Mouse (Mus musculus) midbrain, embryonic 13.5 days (tissue): ENCODE data around the gene Teddm1a. TPM values are rescaled to one million over a fixed set of nuclear protein-coding genes. Genes with fewer than 3 reads are reported as not detected.

Experiments used
- ATAC-seq: fragments of 200-750 bp; cut with Nextera tagmentation; 2 replicates; pipeline ENCODE4 v1.8.0; 2017; ENCODE audit warnings: mild to moderate bottlenecking, moderate TSS enrichment, moderate library complexity
- H3K27ac ChIP-seq: fragments of 300-500 bp; sonication (generic); 2 replicates; pipeline ENCODE4 v1.5.1; 2015; ENCODE audit warnings: inconsistent platforms, mild to moderate bottlenecking, moderate library complexity
- H3K27me3 ChIP-seq: fragments of 300-500 bp; sonication (generic); 2 replicates; pipeline ENCODE4 v1.6.1; 2015; ENCODE audit warnings: mild to moderate bottlenecking, inconsistent platforms
- H3K36me3 ChIP-seq: fragments of 300-500 bp; sonication (generic); 2 replicates; pipeline ENCODE4 v1.6.1; 2015; ENCODE audit warnings: mild to moderate bottlenecking, inconsistent platforms
- H3K4me1 ChIP-seq: fragments of 300-500 bp; sonication (generic); replicated peaks from 2 replicates; pipeline ENCODE4 v1.6.1; 2015; ENCODE audit warnings: inconsistent platforms
- H3K4me2 ChIP-seq: fragments of 300-500 bp; sonication (generic); replicated peaks from 2 replicates; pipeline ENCODE4 v1.6.1; 2015; ENCODE audit warnings: moderate library complexity, mild to moderate bottlenecking, inconsistent platforms
- H3K4me3 ChIP-seq: fragments of 300-500 bp; sonication (generic); replicated peaks from 2 replicates; pipeline ENCODE4 v1.5.1; 2015; ENCODE audit warnings: mild to moderate bottlenecking, inconsistent platforms
- H3K9ac ChIP-seq: fragments of 300-500 bp; sonication (generic); replicated peaks from 2 replicates; pipeline ENCODE4 v1.6.1; 2015; ENCODE audit warnings: mild to moderate bottlenecking, inconsistent platforms
- H3K9me3 ChIP-seq: fragments of 300-500 bp; sonication (generic); 2 replicates; pipeline ENCODE4 v1.6.1; 2016; ENCODE audit warnings: mild to moderate bottlenecking, inconsistent platforms
- WGBS: fragments of 180-500 bp; shearing (Covaris S2); methylation state at CpG from one replicate; pipeline ENCODE4 v1.1.7; 2015; 5-methylcytosine and 5-hydroxymethylcytosine counted together
- polyA plus RNA-seq: library from polyadenylated mRNA; unstranded; fragments of >200 nt; fragmentation: Nextera tagmentation; extraction: Ambion mirVana; gene quantifications from 2 replicates; pipeline ENCODE4 v1.2.1, GENCODE M21; 2015

Teddm1a gene
- polyA plus RNA-seq, 1 experiment from 2014 or later, result not detected

- Histone ChIP-seq H3K9ac (no peak overlapping the region), H3K27ac (no peak overlapping the region), H3K4me1 (0 out of 2 replicates have a peak, but pooled peaks cover 5% of the 10 kb centered on the region), H3K4me2 (no peak overlapping the region), H3K4me3 (no peak overlapping the region), H3K36me3 (peaks cover 76% of the 10 kb centered on the region), H3K9me3 (no peaks in the 10 kb centered on the region), H3K27me3 (no peaks in the 10 kb centered on the region)
- WGBS, result 96% methylated on average over 4 of the region's 4 CpGs
- no peak for ATAC-seq
Observed at GRCm38 (mm10) chr1:153908741-153909140, 17.2 kb downstream of the Teddm1a start.

GRCm38 (mm10) chr1:153909213-153909962 is 17.8 kb downstream of the Teddm1a start:
- Histone ChIP-seq H3K36me3 (peaks cover 70% of the 10 kb centered on the region), H3K27ac (no peak overlapping the region), H3K4me1 (0 out of 2 replicates have a peak, but pooled peaks cover 5% of the 10 kb centered on the region), H3K27me3 (no peaks in the 10 kb centered on the region), H3K4me2 (no peak overlapping the region), H3K9ac (no peak overlapping the region), H3K4me3 (no peak overlapping the region), H3K9me3 (no peaks in the 10 kb centered on the region)
- no peak for ATAC-seq
- 93% methylated on average over 10 of the region's 10 CpGs for whole genome bisulfite sequencing

DNA sequence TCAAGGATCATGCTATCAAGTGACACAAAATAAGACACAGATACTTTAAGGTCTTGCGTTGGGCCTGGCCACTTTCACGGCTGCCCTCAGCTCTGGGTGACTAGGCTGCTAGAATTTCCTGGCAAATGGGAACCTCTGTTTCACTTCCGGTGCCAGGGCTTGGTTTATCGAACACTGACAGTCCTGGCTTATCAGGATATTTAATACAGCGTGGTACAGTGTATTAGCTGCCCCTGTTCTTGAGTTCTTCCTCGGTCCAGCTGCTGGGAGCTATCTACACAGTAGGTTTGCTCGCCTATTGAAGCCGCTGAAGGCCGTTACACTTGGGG is 18.4 kb downstream of the Teddm1a start:
- Histone ChIP-seq H3K9ac (no peak overlapping the region), H3K4me1 (0 out of 2 replicates have a peak, but pooled peaks cover 5% of the 10 kb centered on the region), H3K36me3 (peaks cover 64% of the 10 kb centered on the region), H3K9me3 (no peaks in the 10 kb centered on the region), H3K27ac (no peak overlapping the region), H3K27me3 (no peaks in the 10 kb centered on the region), H3K4me3 (no peak overlapping the region), H3K4me2 (no peak overlapping the region)
- 95% methylated on average over 9 of the region's 9 CpGs for WGBS
- no peak for ATAC-seq

DNA sequence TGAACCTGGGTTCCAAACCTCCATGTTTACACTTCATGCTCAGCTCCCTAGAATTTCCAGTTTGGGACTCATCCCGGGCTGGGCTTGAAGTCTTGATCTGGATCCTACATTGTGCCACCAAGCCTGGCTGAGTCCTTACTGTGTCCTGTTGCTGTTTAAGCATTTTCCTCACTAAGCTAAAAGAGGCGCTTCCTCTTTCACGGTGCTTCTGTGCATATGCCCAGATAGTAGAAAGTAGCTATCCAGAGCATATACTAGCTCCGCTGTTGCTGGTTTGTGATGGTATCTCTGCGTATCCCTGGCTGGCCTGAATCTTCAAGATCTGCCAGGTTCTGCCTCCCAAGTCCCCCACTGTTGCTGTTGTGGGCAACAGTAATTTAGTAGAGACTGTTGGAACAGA is 18.9 kb downstream of the Teddm1a start:
- H3K4me1 ChIP-seq, result 0 out of 2 replicates have a peak, but pooled peaks cover 5% of the 10 kb centered on the region
- H3K9ac ChIP-seq, result no peak overlapping the region
- H3K27me3 ChIP-seq, result no peaks in the 10 kb centered on the region
- no peak overlapping the region for H3K4me2 ChIP-seq
- no peaks in the 10 kb centered on the region for H3K9me3 ChIP-seq
- no peak for ATAC-seq
- 94% methylated on average over 5 of the region's 5 CpGs for WGBS
- no peak overlapping the region for H3K27ac ChIP-seq
- H3K4me3 ChIP-seq, result no peak overlapping the region
- H3K36me3 ChIP-seq, result peaks cover 59% of the 10 kb centered on the region

- 90% methylated on average over 6 of the region's 6 CpGs for WGBS
- no peaks in the 10 kb centered on the region for H3K9me3 ChIP-seq
Observed at GRCm38 (mm10) chr1:153911276-153911795, 19.8 kb downstream of the Teddm1a start.

GRCm38 (mm10) chr1:153913869-153914268 is 22.3 kb downstream of the Teddm1a start:
- no peak overlapping the region for H3K9ac ChIP-seq
- peaks cover 25% of the 10 kb centered on the region for H3K36me3 ChIP-seq
- no peak overlapping the region for H3K4me2 ChIP-seq
- no peaks in the 10 kb centered on the region for H3K4me1 ChIP-seq
- no peaks in the 10 kb centered on the region for H3K27me3 ChIP-seq
- no peak for ATAC-seq
- 88% methylated on average over 3 of the region's 3 CpGs for WGBS
- H3K4me3 ChIP-seq, result no peak overlapping the region
- no peak overlapping the region for H3K27ac ChIP-seq
- no peaks in the 10 kb centered on the region for H3K9me3 ChIP-seq

More at GRCm38 (mm10) chr1:153911276-153911795, 19.8 kb downstream of the Teddm1a start:
- Histone ChIP-seq H3K9ac (no peak overlapping the region), H3K4me2 (no peak overlapping the region), H3K4me3 (no peak overlapping the region), H3K4me1 (0 out of 2 replicates have a peak, but pooled peaks cover 5% of the 10 kb centered on the region), H3K27me3 (no peaks in the 10 kb centered on the region), H3K36me3 (peaks cover 50% of the 10 kb centered on the region), H3K27ac (no peak overlapping the region)
- no peak for ATAC-seq

GRCm38 (mm10) chr1:153918521-153919206 is 27.1 kb downstream of the Teddm1a start:
- H3K4me2 ChIP-seq, result no peak overlapping the region
- WGBS, result 81% methylated on average over 3 of the region's 3 CpGs
- H3K9me3 ChIP-seq, result no peaks in the 10 kb centered on the region
- H3K27me3 ChIP-seq, result no peaks in the 10 kb centered on the region
- H3K36me3 ChIP-seq, result no peaks in the 10 kb centered on the region
- H3K27ac ChIP-seq, result no peak overlapping the region
- H3K9ac ChIP-seq, result no peak overlapping the region
- H3K4me3 ChIP-seq, result no peak overlapping the region
- no peak for ATAC-seq
- no peaks in the 10 kb centered on the region for H3K4me1 ChIP-seq

DNA sequence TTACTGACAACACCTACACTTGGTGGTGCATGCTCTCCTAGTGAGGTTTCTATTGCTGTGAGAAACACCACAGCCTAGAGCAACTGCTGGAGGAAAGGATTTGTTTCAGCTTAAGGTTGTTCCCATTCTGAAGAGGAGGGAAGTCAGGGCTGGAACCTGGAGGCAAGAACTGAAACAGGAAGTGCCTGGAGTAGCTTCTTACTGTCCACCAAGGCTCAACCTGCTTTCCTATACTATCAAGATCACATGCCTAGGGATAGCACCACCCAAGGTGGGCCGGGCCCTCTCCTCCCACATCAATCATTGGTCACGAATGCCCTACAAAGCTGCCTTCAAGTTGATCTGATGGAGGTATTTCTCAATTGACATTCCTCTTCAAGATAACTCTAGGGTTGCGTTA is 30.1 kb downstream of the Teddm1a start:
- no peak overlapping the region for H3K27ac ChIP-seq
- no peaks in the 10 kb centered on the region for H3K36me3 ChIP-seq
- WGBS, result 92% methylated on average over 3 of the region's 3 CpGs
- no peaks in the 10 kb centered on the region for H3K9me3 ChIP-seq
- no peaks in the 10 kb centered on the region for H3K27me3 ChIP-seq
- H3K4me1 ChIP-seq, result no peaks in the 10 kb centered on the region
- no peak overlapping the region for H3K9ac ChIP-seq
- no peak overlapping the region for H3K4me3 ChIP-seq
- no peak overlapping the region for H3K4me2 ChIP-seq
- ATAC-seq, result no peak

- H3K4me2 ChIP-seq, result no peak overlapping the region
- H3K27ac ChIP-seq, result no peak overlapping the region
- 68% methylated on average over 5 of the region's 5 CpGs for WGBS
- no peaks in the 10 kb centered on the region for H3K4me1 ChIP-seq
- no peak overlapping the region for H3K9ac ChIP-seq
- ATAC-seq, result no peak
- no peaks in the 10 kb centered on the region for H3K27me3 ChIP-seq
- H3K4me3 ChIP-seq, result no peak overlapping the region
- no peaks in the 10 kb centered on the region for H3K9me3 ChIP-seq
- no peaks in the 10 kb centered on the region for H3K36me3 ChIP-seq
Observed at GRCm38 (mm10) chr1:153922571-153923021, 31.1 kb downstream of the Teddm1a start.

DNA sequence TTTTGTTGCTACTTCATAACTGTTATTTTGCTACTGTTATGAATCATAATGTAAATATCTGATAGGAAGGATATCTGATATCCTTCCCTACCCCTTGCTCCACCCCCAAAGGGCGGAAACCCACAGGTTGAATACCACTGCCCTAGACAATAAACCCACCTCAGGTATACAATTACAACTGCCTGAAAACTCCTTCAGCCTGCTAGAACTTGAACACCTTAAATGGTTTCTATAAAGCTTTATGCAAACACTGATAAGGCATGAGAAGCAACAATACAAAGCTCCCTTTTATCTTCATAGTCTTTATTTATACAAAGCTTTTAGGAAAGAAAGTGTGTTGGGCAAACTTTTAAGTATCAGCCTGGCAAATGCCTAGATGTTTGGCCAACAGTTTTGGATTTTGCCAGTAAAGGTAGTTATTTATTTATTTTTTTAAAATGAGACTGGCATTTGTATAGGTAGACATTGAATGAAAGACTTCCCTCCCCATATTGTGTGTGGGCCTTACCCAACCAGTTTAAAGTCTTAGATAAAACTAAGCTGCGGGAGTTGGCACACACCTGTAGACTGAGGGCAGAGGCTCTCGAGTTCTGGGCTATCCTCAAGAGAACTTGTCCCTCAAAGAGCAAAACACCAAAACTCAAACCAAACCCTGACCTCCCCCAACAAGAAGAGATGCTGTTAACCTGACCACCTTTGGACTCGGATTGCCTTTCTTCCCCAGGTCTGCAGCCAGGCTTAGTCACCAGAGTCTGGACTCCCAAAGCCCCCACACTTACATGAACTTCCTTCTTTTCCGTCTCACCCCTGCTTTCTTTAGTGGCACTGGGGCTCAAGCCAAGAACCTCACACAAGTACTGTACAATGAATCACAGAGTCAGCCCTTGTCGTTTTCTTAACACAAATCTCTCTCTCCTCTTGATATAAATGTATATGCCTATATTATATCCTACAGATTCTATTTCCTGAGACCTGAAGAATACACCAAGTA is 33.1 kb downstream of the Teddm1a start:
- no peak overlapping the region for H3K27ac ChIP-seq
- no peaks in the 10 kb centered on the region for H3K4me1 ChIP-seq
- no peak overlapping the region for H3K4me3 ChIP-seq
- no peak overlapping the region for H3K9ac ChIP-seq
- 85% methylated on average over 6 of the region's 6 CpGs for WGBS
- ATAC-seq, result no peak
- H3K27me3 ChIP-seq, result no peaks in the 10 kb centered on the region
- no peak overlapping the region for H3K4me2 ChIP-seq
- no peaks in the 10 kb centered on the region for H3K36me3 ChIP-seq
- no peaks in the 10 kb centered on the region for H3K9me3 ChIP-seq

DNA sequence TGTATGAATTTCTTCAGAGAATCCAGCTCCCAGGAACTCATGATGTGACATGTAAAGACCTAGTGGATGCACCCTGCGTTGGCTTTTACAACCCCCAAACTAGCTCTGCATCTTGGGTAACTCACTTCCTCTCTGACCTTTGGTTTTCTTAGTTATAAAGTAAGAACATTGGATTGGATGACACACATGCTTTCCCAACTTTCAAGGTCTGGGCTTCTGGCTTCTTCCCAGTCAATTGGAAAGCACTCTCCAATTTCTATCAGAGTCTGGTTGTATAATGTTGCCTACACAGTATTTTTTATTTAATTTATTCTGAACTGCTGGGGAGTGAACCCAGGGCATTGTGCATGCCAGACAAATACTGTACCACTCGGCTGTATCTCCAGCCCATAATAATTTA is 38.9 kb downstream of the Teddm1a start:
- H3K27ac ChIP-seq, result no peak overlapping the region
- 88% methylated on average over 2 of the region's 2 CpGs for WGBS
- no peak for ATAC-seq
- no peaks in the 10 kb centered on the region for H3K36me3 ChIP-seq
- H3K4me3 ChIP-seq, result no peak overlapping the region
- no peaks in the 10 kb centered on the region for H3K4me1 ChIP-seq
- no peaks in the 10 kb centered on the region for H3K9me3 ChIP-seq
- H3K4me2 ChIP-seq, result no peak overlapping the region
- H3K27me3 ChIP-seq, result no peaks in the 10 kb centered on the region
- H3K9ac ChIP-seq, result no peak overlapping the region
